Mouse (Mus musculus) CH12.LX (cell line): ENCODE measurements at regions not wholly inside any gene's neighbourhood (a gene's known extent, or its start where the extent isn't known, plus 50 kb on each side); places are given as distances from the start of the nearest gene placed in this dataset.

ENCODE experiments used
- DNase-seq: peaks from one replicate; pipeline ENCODE4 v3.0.0-alpha.2; 2013; ENCODE audit errors: extremely low read depth
- H3K27ac ChIP-seq: 2 replicates; pipeline ENCODE4 v1.5.1; 2012; ENCODE audit warnings: low read depth, mild to moderate bottlenecking, control low read depth, moderate library complexity; ENCODE audit not compliant: insufficient read depth
- H3K27me3 ChIP-seq: replicated peaks from 2 replicates; pipeline ENCODE3; 2012; ENCODE audit warnings: inconsistent platforms
- H3K36me3 ChIP-seq, 2 experiments: replicated peaks in 1 of 2; 2 replicates each; pipeline versions ENCODE3 to v1.6.1; 2012; ENCODE audit warnings: inconsistent platforms in 1 of 2, low read length in 1 of 2, mild to moderate bottlenecking in 1 of 2, mixed read lengths in 1 of 2, moderate library complexity in 1 of 2; ENCODE audit not compliant: control insufficient read depth in 1 of 2, insufficient read depth in 1 of 2
- H3K4me1 ChIP-seq, 2 experiments: 2 replicates each; pipeline ENCODE4 v1.6.1; 2012; ENCODE audit warnings: inconsistent platforms in 1 of 2, moderate library complexity in 1 of 2; ENCODE audit not compliant: insufficient read depth in 2 of 2, control insufficient read depth in 1 of 2
- H3K4me2 ChIP-seq: 2 replicates; pipeline ENCODE4 v1.6.1; 2012; ENCODE audit warnings: low read depth, mild to moderate bottlenecking, control low read depth; ENCODE audit not compliant: poor library complexity, insufficient read depth, severe bottlenecking
- H3K4me3 ChIP-seq, 3 experiments: fragments of 150-350 bp in 1 of 3; sonication (generic) in 1 of 3; replicated peaks in 1 of 3; 2 replicates each; pipeline versions ENCODE3 to v1.5.1; 2011 to 2012; ENCODE audit warnings: low read depth in 2 of 3, low read length in 2 of 3, mild to moderate bottlenecking in 2 of 3, moderate library complexity in 2 of 3, control low read depth in 1 of 3, improper control_type of control experiment in 1 of 3, inconsistent platforms in 1 of 3, mixed read lengths in 1 of 3; ENCODE audit not compliant: poor library complexity in 1 of 3
- H3K79me2 ChIP-seq: replicated peaks from 2 replicates; pipeline ENCODE4 v1.6.1; 2012; ENCODE audit warnings: mild to moderate bottlenecking, moderate library complexity; ENCODE audit not compliant: control insufficient read depth, poor library complexity, insufficient read depth, severe bottlenecking; ENCODE audit errors: extremely low read depth
- H3K9ac ChIP-seq: 2 replicates; pipeline ENCODE4 v1.6.1; 2012; ENCODE audit warnings: low read depth, mild to moderate bottlenecking, control low read depth, moderate library complexity; ENCODE audit not compliant: insufficient read depth
- H3K9me3 ChIP-seq: replicated peaks from 2 replicates; pipeline ENCODE3; 2012; ENCODE audit warnings: low read length, inconsistent platforms, mixed read lengths
- E2F4 ChIP-seq: IDR thresholded peaks from 2 replicates; pipeline ENCODE4 v1.6.1; 2011; ENCODE audit warnings: low read depth, low read length, improper control_type of control experiment; ENCODE audit not compliant: insufficient replicate concordance
- ELF1 ChIP-seq: IDR thresholded peaks from 2 replicates; pipeline ENCODE4 v1.6.1; 2014; ENCODE audit warnings: low read depth, mild to moderate bottlenecking, inconsistent platforms, low read length, improper control_type of control experiment
- EP300 ChIP-seq: IDR thresholded peaks from 2 replicates; pipeline ENCODE4 v1.6.1; 2011; ENCODE audit warnings: low read length, improper control_type of control experiment
- ETS1 ChIP-seq: conservative IDR thresholded peaks from 2 replicates; pipeline ENCODE4 v1.6.1; 2012; ENCODE audit warnings: low read depth, mild to moderate bottlenecking, inconsistent platforms, low read length, improper control_type of control experiment, moderate library complexity
- JUN ChIP-seq: IDR thresholded peaks from 2 replicates; pipeline ENCODE4 v1.6.1; 2011; ENCODE audit warnings: low read depth, mild to moderate bottlenecking, low read length, improper control_type of control experiment, moderate library complexity; ENCODE audit not compliant: insufficient read depth
- JUND ChIP-seq: conservative IDR thresholded peaks from 2 replicates; pipeline ENCODE4 v1.6.1; 2011; ENCODE audit warnings: low read depth, low read length, improper control_type of control experiment
- MAZ ChIP-seq: IDR thresholded peaks from 2 replicates; pipeline ENCODE4 v1.6.1; 2012; ENCODE audit warnings: low read depth, mild to moderate bottlenecking, inconsistent platforms, low read length, improper control_type of control experiment, moderate library complexity
- MXI1 ChIP-seq: IDR thresholded peaks from 2 replicates; pipeline ENCODE4 v1.6.1; 2011; ENCODE audit warnings: mild to moderate bottlenecking, low read depth, low read length, improper control_type of control experiment
- PAX5 ChIP-seq: IDR thresholded peaks from 2 replicates; pipeline ENCODE4 v1.6.1; 2012; ENCODE audit warnings: low read length, inconsistent platforms, mixed read lengths
- SIN3A ChIP-seq: IDR thresholded peaks from 2 replicates; pipeline ENCODE4 v1.6.1; 2012; ENCODE audit warnings: low read length, improper control_type of control experiment, inconsistent platforms
- SMC3 ChIP-seq: IDR thresholded peaks from 2 replicates; pipeline ENCODE4 v1.6.1; 2011; ENCODE audit warnings: low read depth, low read length, improper control_type of control experiment
- TBP ChIP-seq: conservative IDR thresholded peaks from 2 replicates; pipeline ENCODE4 v1.6.1; 2011; ENCODE audit warnings: low read depth, low read length, improper control_type of control experiment
- TCF12 ChIP-seq: IDR thresholded peaks from 2 replicates; pipeline ENCODE4 v1.6.1; 2014; ENCODE audit warnings: low read depth, mild to moderate bottlenecking, inconsistent platforms, low read length, improper control_type of control experiment
- USF1 ChIP-seq: IDR thresholded peaks from 2 replicates; pipeline ENCODE4 v1.6.1; 2014; ENCODE audit warnings: low read depth, mild to moderate bottlenecking, inconsistent platforms, low read length, improper control_type of control experiment
- ZC3H11A ChIP-seq: IDR thresholded peaks from 2 replicates; pipeline ENCODE4 v1.6.1; 2012; ENCODE audit warnings: low read depth, mild to moderate bottlenecking, inconsistent platforms, low read length, improper control_type of control experiment
- ZKSCAN1 ChIP-seq: IDR thresholded peaks from 2 replicates; pipeline ENCODE4 v1.6.1; 2012; ENCODE audit warnings: low read depth, inconsistent platforms, low read length, improper control_type of control experiment, borderline replicate concordance
- ZNF384 ChIP-seq: IDR thresholded peaks from 2 replicates; pipeline ENCODE4 v1.6.1; 2012; ENCODE audit warnings: low read depth, low read length, improper control_type of control experiment, inconsistent platforms
- dilution Hi-C: fragments of 300-500 bp; cut with MboI; formaldehyde crosslinking; loops from 2 replicates; pipeline ENCODE4 v1.14.3; 2020; ENCODE audit warnings: low sequenced_read_pairs; ENCODE audit not compliant: extremely low pct_unique_long_range_greater_than_20kb, extremely low pct_ligation_motif_present
- in situ Hi-C: fragments of 300-500 bp; cut with MboI; formaldehyde crosslinking; loops from 3 replicates; pipeline ENCODE4 v1.14.3; 2019; ENCODE audit warnings: low sequenced_read_pairs, low pct_ligation_motif_present, low pct_unique_long_range_greater_than_20kb, mixed read lengths

GRCm38 (mm10) chr15:17779788-17780187 lies 1039.0 kb upstream of the Cdh10 start:
- H3K27me3 ChIP-seq = no peaks in the 10 kb centered on the region
- no peak overlapping the region for H3K4me2 ChIP-seq
- H3K9me3 ChIP-seq = peaks cover 25% of the 10 kb centered on the region
- H3K9ac ChIP-seq = no peak overlapping the region
- in situ Hi-C loops (no loop called here), dilution Hi-C loops (no loop called here)
- H3K79me2 ChIP-seq = no peaks in the 10 kb centered on the region
- H3K27ac ChIP-seq = no peak overlapping the region
- H3K36me3 ChIP-seq = no peaks in the 10 kb centered on the region
- no peaks in the 10 kb centered on the region for H3K4me1 ChIP-seq
- no peak for TF ChIP-seq SIN3A
- TF ChIP-seq TBP = no peak
- no peak for TF ChIP-seq ETS1
- TF ChIP-seq ZNF384 = no peak
- TF ChIP-seq EP300 = no peak
- TF ChIP-seq TCF12 = no peak
- TF ChIP-seq E2F4 = no peak
- TF ChIP-seq PAX5 = no peak
- TF ChIP-seq, all 38 proteins: peak for 0
- H3K4me3 ChIP-seq = no peak overlapping the region
- no peak for DNase-seq

- DNase-seq = no peak
- H3K4me1 ChIP-seq = no peaks in the 10 kb centered on the region
- dilution Hi-C loops = no loop called here
- H3K4me3 ChIP-seq = no peak overlapping the region
- in situ Hi-C loops = no loop called here
- no peak for TF ChIP-seq MXI1
- TF ChIP-seq USF1 = no peak
- TF ChIP-seq MAZ = no peak
- no peak overlapping the region for H3K9ac ChIP-seq
- peaks cover 14% of the 10 kb centered on the region for H3K9me3 ChIP-seq
- no peaks in the 10 kb centered on the region for H3K27me3 ChIP-seq
- no peaks in the 10 kb centered on the region for H3K36me3 ChIP-seq
- H3K4me2 ChIP-seq = no peak overlapping the region
- no peaks in the 10 kb centered on the region for H3K79me2 ChIP-seq
- H3K27ac ChIP-seq = no peak overlapping the region
These were observed 1035.4 kb upstream of the Cdh10 start for GRCm38 (mm10) chr15:17783368-17783767.

DNA sequence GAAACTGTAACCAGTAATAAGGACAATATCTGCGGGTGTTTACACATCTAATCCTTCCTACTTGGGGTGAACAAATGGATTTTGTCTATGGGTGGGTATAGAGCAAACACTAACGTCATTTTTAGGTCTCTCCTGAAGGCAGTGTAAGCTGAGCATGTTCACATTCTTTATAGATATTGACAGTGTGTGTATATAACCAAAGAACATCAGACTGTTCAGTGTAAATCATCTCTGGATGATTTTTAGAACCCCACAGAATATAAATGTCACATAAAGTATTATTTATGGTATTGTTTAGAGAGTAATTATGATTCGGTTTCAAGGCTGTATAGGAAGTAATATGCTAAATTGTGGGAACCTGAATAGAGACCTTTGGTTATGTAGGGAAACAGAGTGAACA lies 1021.2 kb upstream of the Cdh10 start:
- dilution Hi-C loops = no loop called here
- TF ChIP-seq ELF1 = no peak
- no peak for TF ChIP-seq JUN
- no peak for TF ChIP-seq USF1
- no peak for TF ChIP-seq ZC3H11A
- no peak for TF ChIP-seq ETS1
- no peak for TF ChIP-seq ZKSCAN1
- TF ChIP-seq SMC3 = no peak
- no peak for TF ChIP-seq JUND

More for the DNA sequence above, 1021.2 kb upstream of the Cdh10 start:
- Histone ChIP-seq H3K4me2 (no peak overlapping the region), H3K79me2 (no peaks in the 10 kb centered on the region), H3K9ac (no peak overlapping the region), H3K4me1 (no peaks in the 10 kb centered on the region), H3K36me3 (no peaks in the 10 kb centered on the region), H3K9me3 (peaks cover 30% of the 10 kb centered on the region), H3K27me3 (no peaks in the 10 kb centered on the region), H3K27ac (no peak overlapping the region), H3K4me3 (no peak overlapping the region)
- DNase-seq = no peak
- in situ Hi-C loops = no loop called here
